Mouse (Mus musculus) midbrain, embryonic 13.5 days (tissue): ENCODE measurements around the gene Mob1a. TPM values are rescaled to one million over a fixed set of nuclear protein-coding genes. Genes with fewer than 3 reads are reported as not detected.

ENCODE experiments used
- ATAC-seq: fragments of 200-750 bp; cut with Nextera tagmentation; 2 replicates; pipeline ENCODE4 v1.8.0; 2017; ENCODE audit warnings: mild to moderate bottlenecking, moderate TSS enrichment, moderate library complexity
- H3K27ac ChIP-seq: fragments of 300-500 bp; sonication (generic); 2 replicates; pipeline ENCODE4 v1.5.1; 2015; ENCODE audit warnings: inconsistent platforms, mild to moderate bottlenecking, moderate library complexity
- H3K27me3 ChIP-seq: fragments of 300-500 bp; sonication (generic); 2 replicates; pipeline ENCODE4 v1.6.1; 2015; ENCODE audit warnings: mild to moderate bottlenecking, inconsistent platforms
- H3K36me3 ChIP-seq: fragments of 300-500 bp; sonication (generic); 2 replicates; pipeline ENCODE4 v1.6.1; 2015; ENCODE audit warnings: mild to moderate bottlenecking, inconsistent platforms
- H3K4me1 ChIP-seq: fragments of 300-500 bp; sonication (generic); replicated peaks from 2 replicates; pipeline ENCODE4 v1.6.1; 2015; ENCODE audit warnings: inconsistent platforms
- H3K4me2 ChIP-seq: fragments of 300-500 bp; sonication (generic); replicated peaks from 2 replicates; pipeline ENCODE4 v1.6.1; 2015; ENCODE audit warnings: moderate library complexity, mild to moderate bottlenecking, inconsistent platforms
- H3K4me3 ChIP-seq: fragments of 300-500 bp; sonication (generic); replicated peaks from 2 replicates; pipeline ENCODE4 v1.5.1; 2015; ENCODE audit warnings: mild to moderate bottlenecking, inconsistent platforms
- H3K9ac ChIP-seq: fragments of 300-500 bp; sonication (generic); replicated peaks from 2 replicates; pipeline ENCODE4 v1.6.1; 2015; ENCODE audit warnings: mild to moderate bottlenecking, inconsistent platforms
- H3K9me3 ChIP-seq: fragments of 300-500 bp; sonication (generic); 2 replicates; pipeline ENCODE4 v1.6.1; 2016; ENCODE audit warnings: mild to moderate bottlenecking, inconsistent platforms
- WGBS: fragments of 180-500 bp; shearing (Covaris S2); methylation state at CpG from one replicate; pipeline ENCODE4 v1.1.7; 2015; 5-methylcytosine and 5-hydroxymethylcytosine counted together
- polyA plus RNA-seq: library from polyadenylated mRNA; unstranded; fragments of >200 nt; fragmentation: Nextera tagmentation; extraction: Ambion mirVana; gene quantifications from 2 replicates; pipeline ENCODE4 v1.2.1, GENCODE M21; 2015

The Mob1a gene
- polyA plus RNA-seq, 1 experiment from 2014 or later: 31.8 TPM

DNA sequence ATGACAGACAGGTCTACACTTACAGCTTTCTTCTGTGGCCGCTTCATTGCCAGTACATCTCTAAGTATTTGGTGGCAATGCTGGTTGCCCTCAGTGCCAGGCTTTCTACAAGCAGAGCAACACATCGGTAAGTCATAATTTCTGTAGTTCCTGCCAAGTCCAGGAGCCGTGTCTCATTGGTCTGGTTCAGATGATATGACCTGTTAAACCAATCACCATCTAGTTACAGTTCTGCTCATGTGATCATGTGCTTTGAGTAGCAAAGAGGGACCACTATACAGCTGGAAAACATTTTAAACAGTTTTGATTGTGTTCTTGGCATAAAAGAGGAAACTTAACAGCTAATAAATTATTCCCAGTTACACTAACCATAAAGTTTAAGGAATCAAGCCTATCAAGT lies 22.1 kb downstream of the Mob1a start:
- Histone ChIP-seq H3K36me3 (peaks cover 8% of the 10 kb centered on the region), H3K27ac (no peak overlapping the region), H3K4me2 (no peak overlapping the region), H3K27me3 (no peaks in the 10 kb centered on the region), H3K4me1 (peaks cover 22% of the 10 kb centered on the region), H3K9ac (no peak overlapping the region), H3K9me3 (no peaks in the 10 kb centered on the region), H3K4me3 (no peak overlapping the region)
- ATAC-seq: no peak
- WGBS: 97% methylated on average over 3 of the region's 3 CpGs

DNA sequence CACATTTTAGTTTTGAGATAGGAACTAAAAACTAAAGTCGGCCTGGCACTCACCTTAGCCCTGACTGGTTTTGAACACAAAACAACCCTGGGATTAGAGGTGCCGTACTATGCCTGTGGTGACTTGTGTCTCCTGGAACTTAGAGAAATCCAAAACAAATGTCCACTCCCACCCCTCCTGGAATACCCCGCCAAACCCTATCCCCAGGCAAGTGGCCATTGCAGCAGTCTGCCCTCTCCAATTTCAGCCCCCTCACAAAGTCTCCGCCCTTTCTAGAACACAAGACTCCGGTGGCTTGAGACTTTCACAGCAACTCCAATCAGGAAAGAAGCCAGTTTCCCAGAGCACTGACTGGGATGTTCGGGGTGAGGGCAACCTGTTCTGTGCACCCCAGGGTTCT lies 23.1 kb downstream of the Mob1a start, which contains the start of gene Bola3:
TSS of gene Bola3 (plus strand) at position 275 of the 400 bp plus-strand sequence.
- H3K9me3 ChIP-seq: no peaks in the 10 kb centered on the region
- 34% methylated on average over 6 of the region's 6 CpGs for WGBS
- H3K27me3 ChIP-seq: no peaks in the 10 kb centered on the region
- H3K4me1 ChIP-seq: peaks cover 22% of the 10 kb centered on the region
- peaks cover 14% of the 10 kb centered on the region for H3K36me3 ChIP-seq
- peak within 1 kb of the TSS; percentile 84 for H3K4me2 ChIP-seq
- peak within 1 kb of the TSS; percentile 68 for H3K27ac ChIP-seq
- no peak for ATAC-seq
- H3K4me3 ChIP-seq: peak within 1 kb of the TSS; percentile 89
- peak within 1 kb of the TSS; percentile 96 for H3K9ac ChIP-seq

DNA sequence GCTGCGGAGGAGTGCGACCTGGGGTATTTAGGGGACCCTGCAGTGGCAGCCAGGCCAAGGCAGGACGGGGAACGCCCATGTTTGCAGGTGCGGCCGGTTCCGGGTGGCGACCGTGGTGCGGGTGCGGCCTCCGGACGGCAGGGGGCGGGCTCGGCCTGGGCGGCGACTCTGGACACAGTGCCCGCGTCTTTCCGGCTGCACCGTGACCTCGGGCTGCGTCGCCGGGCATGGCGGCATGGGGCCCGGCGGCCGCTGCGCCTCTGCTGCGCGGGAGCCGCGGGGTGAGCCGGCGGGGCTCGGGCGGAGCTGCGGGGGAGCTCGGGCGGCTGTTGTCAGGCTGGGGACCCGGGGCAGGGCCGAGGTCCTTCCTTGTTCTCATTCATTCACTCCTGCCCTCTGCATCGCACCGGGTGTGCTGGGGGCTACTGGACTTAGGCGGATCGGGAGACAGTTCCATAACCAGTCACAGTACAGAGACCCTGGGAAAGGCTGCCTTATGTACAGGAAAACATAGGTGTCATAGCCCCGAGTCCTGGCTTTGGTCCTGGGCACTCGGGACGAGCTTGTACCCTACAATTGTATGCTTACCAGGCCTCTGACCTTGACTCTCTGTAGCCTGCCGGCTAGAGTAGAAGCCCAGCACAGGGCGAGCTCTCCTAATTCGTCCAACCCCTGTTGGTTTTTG lies 23.6 kb downstream of the Mob1a start:
- no peaks in the 10 kb centered on the region for H3K27me3 ChIP-seq

DNA sequence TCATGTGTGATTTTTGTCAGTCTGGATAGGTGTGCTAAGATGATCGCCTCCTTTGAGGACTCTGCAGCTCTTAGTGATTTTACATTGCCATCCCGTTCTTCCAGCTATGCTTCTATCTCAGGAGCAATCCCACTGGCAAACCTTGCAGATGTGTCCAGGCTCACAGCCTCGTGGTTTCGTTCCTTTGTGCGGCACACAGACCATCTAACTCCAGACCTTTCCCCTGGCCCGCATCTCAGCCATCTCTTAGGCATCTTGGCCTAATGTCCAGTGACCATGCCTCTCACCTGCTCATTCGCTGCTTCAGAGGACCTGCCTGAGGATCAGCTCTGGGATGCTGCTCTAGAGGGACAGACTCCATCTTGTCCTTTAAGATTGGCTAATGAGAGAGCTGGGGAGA lies 24.4 kb downstream of the Mob1a start:
- Histone ChIP-seq H3K36me3 (peaks cover 27% of the 10 kb centered on the region), H3K4me3 (peak overlapping the region; percentile 89), H3K9ac (peak overlapping the region; percentile 96), H3K27me3 (no peaks in the 10 kb centered on the region), H3K27ac (no peak overlapping the region), H3K4me1 (peaks cover 22% of the 10 kb centered on the region), H3K4me2 (peak overlapping the region; percentile 84), H3K9me3 (no peaks in the 10 kb centered on the region)
- WGBS: 85% methylated on average over 7 of the region's 7 CpGs
- ATAC-seq: no peak

More for the DNA sequence above, 23.6 kb downstream of the Mob1a start:
- H3K9ac ChIP-seq: peak overlapping the region; percentile 96
- WGBS: under 1% methylated on average over 52 of the region's 53 CpGs
- H3K9me3 ChIP-seq: no peaks in the 10 kb centered on the region
- peak overlapping the region; percentile 68 for H3K27ac ChIP-seq
- H3K36me3 ChIP-seq: peaks cover 19% of the 10 kb centered on the region
- peak overlapping the region; percentile 89 for H3K4me3 ChIP-seq
- H3K4me2 ChIP-seq: peak overlapping the region; percentile 84
- peaks cover 22% of the 10 kb centered on the region for H3K4me1 ChIP-seq
- peak; percentile 97 for ATAC-seq

DNA sequence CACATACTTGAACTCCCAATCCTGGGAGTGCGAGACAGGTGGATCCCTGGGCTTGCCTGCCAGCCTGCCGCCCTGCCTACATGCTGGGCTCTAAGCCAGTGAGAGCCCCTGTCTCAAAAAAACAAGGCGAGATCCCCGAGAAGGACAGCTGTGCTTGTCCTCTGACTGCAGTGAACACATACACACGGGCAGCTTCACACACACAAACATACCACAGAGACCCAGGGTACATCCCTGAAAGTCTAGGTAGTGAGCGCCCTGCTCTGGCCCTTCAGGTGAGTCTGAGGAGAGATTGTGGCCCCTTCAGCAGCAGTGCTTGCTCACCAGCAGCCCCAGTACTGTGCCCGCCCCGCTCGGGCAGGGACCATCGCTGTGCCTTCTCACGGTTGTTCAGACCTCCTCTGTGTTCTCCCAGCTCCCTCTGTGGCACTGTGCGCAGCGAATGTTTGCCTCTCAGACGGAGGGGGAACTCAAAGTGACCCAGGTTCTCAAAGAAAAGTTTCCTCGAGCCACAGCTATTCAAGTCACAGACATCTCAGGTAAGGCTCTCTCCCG lies 25.1 kb downstream of the Mob1a start:
- H3K4me1 ChIP-seq: peaks cover 22% of the 10 kb centered on the region
- H3K4me2 ChIP-seq: 0 out of 2 replicates have a peak overlapping the region, but pooled peaks have one; percentile 84
- no peak overlapping the region for H3K9ac ChIP-seq
- ATAC-seq: no peak
- no peak overlapping the region for H3K27ac ChIP-seq
- H3K4me3 ChIP-seq: no peak overlapping the region
- peaks cover 30% of the 10 kb centered on the region for H3K36me3 ChIP-seq
- WGBS: 88% methylated on average over 16 of the region's 16 CpGs
- no peaks in the 10 kb centered on the region for H3K27me3 ChIP-seq
- no peaks in the 10 kb centered on the region for H3K9me3 ChIP-seq

DNA sequence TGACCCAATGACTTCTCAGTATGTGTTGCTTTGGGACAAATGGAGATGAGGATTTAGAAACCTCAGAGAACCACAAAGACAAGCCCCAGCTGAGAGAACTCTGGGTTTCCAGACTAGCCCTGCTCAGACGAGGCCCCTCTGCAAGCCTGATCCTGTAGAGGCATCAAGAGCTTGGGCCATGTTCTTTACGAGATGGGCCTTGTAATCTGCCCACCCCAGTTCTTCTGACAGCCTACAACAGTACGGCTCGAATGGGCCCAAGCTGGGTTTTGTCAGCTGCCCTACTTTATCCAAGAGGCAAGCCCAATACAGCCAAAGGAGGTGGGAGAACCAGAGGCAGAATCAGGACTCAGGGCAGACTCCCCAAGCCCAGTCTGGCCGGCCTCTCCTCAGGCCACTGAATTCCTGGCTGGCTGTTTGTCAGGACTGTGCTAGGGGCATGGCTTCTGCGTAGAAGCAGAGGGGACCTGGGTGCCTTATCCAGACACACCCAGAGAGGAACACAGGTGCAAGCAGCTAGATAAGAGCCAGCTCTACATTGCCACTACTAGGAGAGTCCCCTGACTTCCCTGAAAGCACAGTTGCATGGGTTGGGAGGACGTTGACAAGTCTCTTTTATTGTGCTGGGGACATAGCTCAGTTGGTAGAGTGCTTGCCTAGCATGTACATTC lies 25.8 kb downstream of the Mob1a start:
- Histone ChIP-seq H3K27ac (no peak overlapping the region), H3K4me2 (no peak overlapping the region), H3K9me3 (no peaks in the 10 kb centered on the region), H3K9ac (no peak overlapping the region), H3K36me3 (peaks cover 30% of the 10 kb centered on the region), H3K27me3 (no peaks in the 10 kb centered on the region), H3K4me3 (no peak overlapping the region), H3K4me1 (peaks cover 22% of the 10 kb centered on the region)
- 85% methylated on average over 7 of the region's 7 CpGs for WGBS
- no peak for ATAC-seq

DNA sequence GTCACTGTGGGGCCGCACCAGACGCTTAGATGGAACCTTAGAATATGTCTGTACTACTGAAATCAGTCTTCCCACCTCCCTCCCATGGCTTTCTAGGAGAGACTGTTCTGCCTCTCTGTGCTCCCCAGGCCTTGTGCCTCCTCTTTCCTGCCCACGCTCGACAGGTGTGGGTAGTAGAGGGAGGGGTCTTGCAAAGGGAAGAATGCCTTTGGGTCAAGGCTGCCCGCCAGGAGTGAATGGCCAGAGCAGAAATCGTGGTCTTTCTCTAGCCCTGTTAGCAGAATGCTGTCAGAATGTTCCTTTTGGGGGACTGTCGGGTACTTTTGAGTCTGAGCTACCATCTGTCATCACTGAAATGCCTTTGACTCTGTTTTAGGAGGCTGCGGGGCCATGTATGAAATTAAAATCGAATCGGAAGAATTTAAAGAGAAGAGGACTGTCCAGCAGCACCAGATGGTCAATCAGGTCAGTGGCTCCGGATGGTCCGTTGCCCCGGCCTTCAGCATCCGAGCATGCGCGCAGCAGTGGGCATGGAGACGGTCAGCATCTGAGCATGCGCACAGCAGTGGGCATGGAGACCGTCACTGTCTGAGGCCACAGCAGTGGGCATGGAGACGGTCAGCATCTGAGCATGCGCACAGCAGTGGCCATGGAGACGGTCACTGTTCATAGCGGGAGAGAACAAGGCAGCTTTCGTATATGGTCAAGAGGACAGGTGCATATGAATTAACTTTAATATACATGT lies 27.0 kb downstream of the Mob1a start:
- Histone ChIP-seq H3K27ac (no peak overlapping the region), H3K9ac (no peak overlapping the region), H3K9me3 (no peaks in the 10 kb centered on the region), H3K36me3 (peaks cover 36% of the 10 kb centered on the region), H3K27me3 (no peaks in the 10 kb centered on the region), H3K4me3 (no peak overlapping the region), H3K4me2 (no peak overlapping the region), H3K4me1 (peaks cover 25% of the 10 kb centered on the region)
- ATAC-seq: no peak
- 93% methylated on average over 24 of the region's 24 CpGs for WGBS

DNA sequence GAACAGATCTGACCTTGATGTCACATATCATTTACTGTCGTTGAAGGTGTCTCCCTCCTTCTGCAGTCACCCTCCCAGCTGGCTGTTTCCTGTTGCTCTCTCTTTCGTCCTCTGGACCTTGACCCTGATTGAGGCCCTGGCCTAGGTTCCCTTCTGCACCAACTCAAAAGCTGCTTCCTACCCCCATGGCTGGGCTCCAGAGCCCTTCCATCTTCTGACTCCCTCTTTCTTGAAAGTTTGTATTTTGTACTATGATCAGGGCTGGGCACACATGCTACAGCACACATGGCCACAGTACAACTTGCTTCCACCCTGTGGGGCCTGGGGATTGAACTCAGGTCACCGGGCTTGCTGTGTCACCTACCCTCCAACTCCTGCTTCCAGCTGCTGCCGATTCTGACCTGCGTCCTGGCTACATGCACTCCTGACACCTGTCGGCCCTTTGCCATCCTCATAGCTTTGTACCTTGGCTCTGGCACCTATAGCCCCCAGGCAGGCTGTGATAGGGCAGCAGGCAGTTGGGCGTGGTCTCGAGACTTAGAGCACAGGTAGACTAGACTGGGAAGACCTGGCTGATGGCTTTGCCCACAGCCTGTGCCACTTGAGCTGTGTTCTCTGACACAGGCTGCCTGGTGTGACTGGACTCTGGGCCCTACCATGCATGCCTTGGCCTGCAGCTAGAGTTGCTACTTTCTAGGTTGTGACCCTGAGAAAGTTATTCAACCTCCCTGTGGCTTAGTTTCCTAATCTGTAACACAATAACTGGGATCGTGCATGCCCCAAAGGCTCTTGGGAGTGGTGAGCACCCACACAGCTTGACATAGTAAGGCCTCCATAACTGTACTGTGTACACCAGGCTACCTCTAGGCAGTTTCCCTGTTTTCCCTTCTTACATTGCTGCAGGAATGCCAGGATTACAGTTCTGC lies 29.3 kb downstream of the Mob1a start:
- H3K9me3 ChIP-seq: no peaks in the 10 kb centered on the region
- H3K4me1 ChIP-seq: peaks cover 12% of the 10 kb centered on the region
- H3K27ac ChIP-seq: no peak overlapping the region
- no peak overlapping the region for H3K4me3 ChIP-seq
- WGBS: 87% methylated on average over 9 of the region's 9 CpGs
- ATAC-seq: no peak
- no peak overlapping the region for H3K4me2 ChIP-seq
- H3K27me3 ChIP-seq: no peaks in the 10 kb centered on the region
- no peak overlapping the region for H3K9ac ChIP-seq
- peaks cover 53% of the 10 kb centered on the region for H3K36me3 ChIP-seq

DNA sequence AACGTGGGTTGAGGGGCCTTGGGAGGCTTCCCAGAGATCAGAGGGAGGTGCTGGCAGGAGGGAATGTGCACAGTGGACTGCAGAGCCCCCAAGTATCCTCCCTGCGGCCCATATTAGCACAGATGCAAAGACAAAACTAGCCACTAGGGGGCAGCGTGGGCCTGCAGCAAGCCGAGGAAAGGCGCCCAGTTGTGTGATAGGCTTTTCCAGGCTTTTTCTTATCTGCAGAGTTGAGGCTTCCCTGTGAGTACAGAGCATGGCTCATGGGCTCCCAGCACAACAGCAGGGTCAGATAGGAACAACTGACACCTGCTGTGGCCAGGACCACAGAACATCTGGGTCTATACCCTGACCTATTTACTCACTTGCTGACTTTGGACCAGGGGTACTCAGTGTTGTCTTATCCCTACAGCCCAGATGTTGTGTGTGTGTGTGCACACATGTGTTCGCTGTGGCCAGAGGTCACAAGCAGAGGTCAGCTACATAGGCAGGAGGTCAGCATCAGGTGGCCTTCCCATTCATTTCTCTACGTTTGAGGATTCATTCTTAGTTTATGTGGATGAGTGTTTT lies 30.8 kb downstream of the Mob1a start:
- no peak overlapping the region for H3K4me3 ChIP-seq
- WGBS: 22% methylated on average over 7 of the region's 7 CpGs
- H3K9me3 ChIP-seq: no peaks in the 10 kb centered on the region
- 0 out of 2 replicates have a peak, but pooled peaks cover 3% of the 10 kb centered on the region for H3K4me1 ChIP-seq
- H3K4me2 ChIP-seq: no peak overlapping the region
- H3K27ac ChIP-seq: no peak overlapping the region
- no peaks in the 10 kb centered on the region for H3K27me3 ChIP-seq
- peaks cover 65% of the 10 kb centered on the region for H3K36me3 ChIP-seq
- ATAC-seq: peak; percentile 68
- no peak overlapping the region for H3K9ac ChIP-seq

DNA sequence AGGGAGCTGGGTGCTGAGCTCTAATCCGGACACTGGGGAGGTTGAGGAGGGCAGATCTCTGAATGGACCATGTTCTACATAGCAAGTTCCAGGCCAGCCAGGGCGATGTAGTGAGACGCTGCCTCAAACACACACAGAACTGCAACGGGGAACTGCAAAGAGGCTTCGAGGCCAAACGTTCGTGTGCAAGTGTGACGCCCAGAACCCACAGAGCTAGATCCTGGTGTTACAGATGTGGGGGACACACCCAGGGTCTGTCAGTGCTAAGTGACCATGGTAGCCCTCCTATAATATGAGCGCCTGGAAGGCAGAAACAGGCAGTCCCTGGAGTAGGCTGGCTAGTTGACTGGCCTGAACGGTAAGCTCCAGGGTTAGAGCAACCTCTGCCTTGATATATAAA lies 31.6 kb downstream of the Mob1a start:
- Histone ChIP-seq H3K4me3 (no peak overlapping the region), H3K9ac (no peak overlapping the region), H3K27ac (no peak overlapping the region), H3K27me3 (no peaks in the 10 kb centered on the region), H3K9me3 (no peaks in the 10 kb centered on the region), H3K4me1 (0 out of 2 replicates have a peak, but pooled peaks cover 3% of the 10 kb centered on the region), H3K36me3 (peaks cover 67% of the 10 kb centered on the region), H3K4me2 (no peak overlapping the region)
- 93% methylated on average over 10 of the region's 10 CpGs for WGBS
- no peak for ATAC-seq
